ENCODE assay signal across 8 mouse cellular contexts in the genomic region with DNA sequence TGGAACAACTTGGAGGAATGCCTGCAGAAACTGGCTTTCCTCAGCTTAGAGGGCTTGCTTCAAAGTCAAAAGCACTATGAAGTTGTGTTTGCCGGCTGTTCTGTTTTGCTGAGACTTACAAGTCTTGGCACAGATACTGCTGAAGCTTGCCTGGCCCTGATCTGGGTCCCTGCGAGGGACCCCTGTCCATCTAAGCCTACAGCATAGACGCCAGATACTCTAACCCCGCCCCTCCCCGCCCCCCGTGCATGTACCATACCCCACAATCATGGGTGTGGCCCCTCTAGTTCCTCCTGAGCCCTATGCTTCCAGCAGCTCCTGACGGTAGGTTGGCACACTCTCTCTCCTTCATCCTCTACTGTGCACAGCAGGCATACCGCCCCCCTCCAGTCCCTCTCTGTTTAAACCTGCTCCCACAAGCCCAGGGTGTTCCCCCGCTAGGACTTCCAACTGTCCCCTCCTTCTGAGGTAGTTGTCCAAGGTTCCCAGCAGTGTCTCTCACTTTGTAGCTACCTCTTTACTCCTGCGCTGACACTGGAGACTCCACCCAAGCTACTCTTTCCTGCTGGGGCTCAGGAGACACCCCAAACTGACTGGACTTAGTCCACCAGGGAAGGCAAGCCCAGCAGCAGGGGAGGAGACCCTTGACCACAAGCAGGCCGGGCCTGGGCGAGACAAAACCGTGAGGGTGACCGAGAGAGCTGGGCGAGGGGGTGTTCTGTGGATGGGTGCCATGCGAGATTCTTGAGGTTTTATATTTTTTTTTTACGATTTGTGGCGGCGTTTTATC. TPM values are rescaled to one million over a fixed set of nuclear protein-coding genes. Genes with fewer than 3 reads are reported as not detected.
A peak's percentile ranks its signal among the peaks of the same experiment; 100 is the strongest.
DNase-seq lines count a peak whose midpoint lies in the region; ATAC-seq lines count a peak whose summit lies in the region.

No protein-coding gene starts in this region.

- no peaks in the 10 kb centered on the region for H3K36me3 ChIP-seq in liver, embryonic 12.5 days

- peak; percentile 78 for DNase-seq in cerebellum, adult 11-12 months
- no peak for DNase-seq in cerebellum, adult 9-10 months
- peak; percentile 11 for DNase-seq in thymus, postnatal 4 days
- DNase-seq in thymus, adult 18-20 months, result no peak
- no peak for DNase-seq in adrenal gland, adult (ENCODE audit: inconsistent age in 2 of 2, low spot score in 1 of 2)
- DNase-seq in T-cell, adult 2 months (ENCODE audit: low spot score), result no peak

- no peak for ATAC-seq in liver, embryonic 12.5 days
- ATAC-seq in monocyte, adult 5-6 weeks (replicated peaks; ENCODE audit: insufficient number of reproducible peaks, low FRiP score, low TSS enrichment, poor library complexity, severe bottlenecking), result no peak

- WGBS in liver, embryonic 12.5 days (ENCODE audit: insufficient replicate concordance), result 11% methylated on average over 19 of the region's 19 CpGs

- no peak overlapping the region; the same call in 1 of the 2 replicates for H3K9ac ChIP-seq in liver, embryonic 12.5 days

- H3K4me1 ChIP-seq in liver, embryonic 12.5 days, result peaks cover 24% of the 10 kb centered on the region

- peak overlapping the region; percentile 60 for H3K4me3 ChIP-seq in liver, embryonic 12.5 days

- peak overlapping the region; percentile 74 for H3K4me2 ChIP-seq in liver, embryonic 12.5 days

- H3K27me3 ChIP-seq in liver, embryonic 12.5 days (replicated peaks), result peaks cover 96% of the 10 kb centered on the region

- no peak overlapping the region for H3K27ac ChIP-seq in liver, embryonic 12.5 days

- no peaks in the 10 kb centered on the region for H3K9me3 ChIP-seq in liver, embryonic 12.5 days (replicated peaks)

RNA-seq across cellular contexts. Expression of a gene that starts 12.1 kb away (rescaled TPM):
- 2.9 and 3.3 TPM in 2 replicates for polyA plus RNA-seq in liver, embryonic 12.5 days (2016; fragmentation: Nextera tagmentation; extraction: Ambion mirVana)
- total RNA-seq in monocyte, adult 5-6 weeks (2017), result 8.7 to 18.9 TPM (median 13.5 TPM) in 3 replicates

Comparison
In these comparisons a context has a peak if more than half of its experiments do, and no peak if none do; other contexts are left out.
1. DNase-seq: peak in cerebellum, adult 11-12 months (single experiment) and thymus, postnatal 4 days (single experiment); none in cerebellum, adult 9-10 months (single experiment), thymus, adult 18-20 months (0 of 2), adrenal gland, adult (0 of 2) and T-cell, adult 2 months (single experiment).